Mouse (Mus musculus) MEL (cell line): ENCODE data around the gene Ccno. TPM values are rescaled to one million over a fixed set of nuclear protein-coding genes. Genes with fewer than 3 reads are reported as not detected.

Experiments
- DNase-seq: peaks from one replicate; pipeline ENCODE4 v3.0.0; 2011; ENCODE audit warnings: low read depth, low spot score
- H3K27ac ChIP-seq: 2 replicates; pipeline ENCODE4 v1.5.1; 2012; ENCODE audit warnings: low read depth, mild to moderate bottlenecking, control low read depth, low read length, moderate library complexity; ENCODE audit not compliant: control insufficient read depth
- H3K27me3 ChIP-seq, 2 experiments: fragments of 150-350 bp in 1 of 2; sonication (generic) in 1 of 2; 2 replicates each; pipeline ENCODE4 v1.6.1; 2012; ENCODE audit warnings: low read length in 2 of 2, mild to moderate bottlenecking in 2 of 2, improper control_type of control experiment in 1 of 2, moderate library complexity in 1 of 2; ENCODE audit not compliant: insufficient read depth in 2 of 2, control insufficient read depth in 1 of 2
- H3K36me3 ChIP-seq, 2 experiments: 2 replicates each; pipeline ENCODE4 v1.6.1; 2012 to 2014; ENCODE audit warnings: low read length in 2 of 2, improper control_type of control experiment in 1 of 2, inconsistent platforms in 1 of 2, mild to moderate bottlenecking in 1 of 2; ENCODE audit not compliant: insufficient read depth in 2 of 2, control insufficient read depth in 1 of 2
- H3K4me1 ChIP-seq, 2 experiments: fragments of 150-350 bp in 1 of 2; sonication (generic) in 1 of 2; 2 replicates each; pipeline ENCODE4 v1.6.1; 2012; ENCODE audit warnings: low read length in 2 of 2, improper control_type of control experiment in 1 of 2, mild to moderate bottlenecking in 1 of 2; ENCODE audit not compliant: insufficient read depth in 2 of 2, control insufficient read depth in 1 of 2
- H3K4me3 ChIP-seq, 2 experiments: fragments of 150-350 bp in 1 of 2; sonication (generic) in 1 of 2; 2 replicates each; pipeline ENCODE4 v1.5.1; 2012; ENCODE audit warnings: low read depth in 2 of 2, low read length in 2 of 2, mild to moderate bottlenecking in 2 of 2, moderate library complexity in 2 of 2, control low read depth in 1 of 2, improper control_type of control experiment in 1 of 2; ENCODE audit not compliant: control insufficient read depth in 1 of 2, insufficient read depth in 1 of 2
- H3K79me2 ChIP-seq: 2 replicates; pipeline ENCODE4 v1.6.1; 2012; ENCODE audit warnings: mild to moderate bottlenecking, low read length, moderate library complexity; ENCODE audit not compliant: control insufficient read depth, poor library complexity, insufficient read depth
- H3K9ac ChIP-seq: 2 replicates; pipeline ENCODE4 v1.6.1; 2012; ENCODE audit warnings: low read depth, mild to moderate bottlenecking, control low read depth, low read length, moderate library complexity; ENCODE audit not compliant: control insufficient read depth, poor library complexity, severe bottlenecking
- H3K9me3 ChIP-seq: fragments of 150-350 bp; sonication (generic); replicated peaks from 2 replicates; pipeline ENCODE4 v1.6.1; 2012; ENCODE audit warnings: mild to moderate bottlenecking, low read length, improper control_type of control experiment, moderate library complexity; ENCODE audit not compliant: insufficient read depth
- CHD2 ChIP-seq: IDR thresholded peaks from 2 replicates; pipeline ENCODE4 v1.6.1; 2011; ENCODE audit warnings: low read length, improper control_type of control experiment
- CTCF ChIP-seq, 3 experiments: IDR thresholded peaks in 2 of 3; conservative IDR thresholded peaks in 1 of 3; 2 replicates each; pipeline ENCODE4 v1.5.1; 2011 to 2012; ENCODE audit warnings: low read length in 3 of 3, low read depth in 2 of 3, mild to moderate bottlenecking in 2 of 3, improper control_type of control experiment in 1 of 3, inconsistent platforms in 1 of 3, mixed read lengths in 1 of 3, moderate library complexity in 1 of 3; ENCODE audit not compliant: control insufficient read depth in 1 of 3, insufficient read depth in 1 of 3, poor library complexity in 1 of 3, severe bottlenecking in 1 of 3
- E2F4 ChIP-seq: IDR thresholded peaks from 2 replicates; pipeline ENCODE4 v1.6.1; 2011; ENCODE audit warnings: low read depth, low read length, improper control_type of control experiment, borderline replicate concordance
- ELF1 ChIP-seq: IDR thresholded peaks from 2 replicates; pipeline ENCODE4 v1.6.1; 2014; ENCODE audit warnings: low read depth, mild to moderate bottlenecking, inconsistent platforms, low read length, improper control_type of control experiment, moderate library complexity
- GABPA ChIP-seq: IDR thresholded peaks from 2 replicates; pipeline ENCODE4 v1.6.1; 2012; ENCODE audit warnings: low read depth, mild to moderate bottlenecking, inconsistent platforms, low read length, improper control_type of control experiment, moderate library complexity
- HCFC1 ChIP-seq: IDR thresholded peaks from 2 replicates; pipeline ENCODE4 v1.6.1; 2012; ENCODE audit warnings: low read depth, mild to moderate bottlenecking, inconsistent platforms, low read length, improper control_type of control experiment, moderate library complexity
- JUND ChIP-seq: IDR thresholded peaks from 2 replicates; pipeline ENCODE4 v1.6.1; 2011; ENCODE audit warnings: low read depth, mild to moderate bottlenecking, improper control_type of control experiment, low read length
- KAT2A ChIP-seq: conservative IDR thresholded peaks from 2 replicates; pipeline ENCODE4 v1.6.1; 2012; ENCODE audit warnings: low read depth, low read length, improper control_type of control experiment, inconsistent platforms
- MAFK ChIP-seq: IDR thresholded peaks from 2 replicates; pipeline ENCODE4 v1.6.1; 2011; ENCODE audit warnings: low read depth, mild to moderate bottlenecking, low read length, improper control_type of control experiment, borderline replicate concordance
- MAX ChIP-seq: IDR thresholded peaks from 2 replicates; pipeline ENCODE4 v1.6.1; 2011; ENCODE audit warnings: low read length, improper control_type of control experiment
- MAZ ChIP-seq: IDR thresholded peaks from 2 replicates; pipeline ENCODE4 v1.6.1; 2012; ENCODE audit warnings: low read depth, mild to moderate bottlenecking, inconsistent platforms, low read length, improper control_type of control experiment
- MXI1 ChIP-seq: IDR thresholded peaks from 2 replicates; pipeline ENCODE4 v1.6.1; 2011; ENCODE audit warnings: mild to moderate bottlenecking, low read depth, low read length, improper control_type of control experiment
- POLR2AphosphoS5 ChIP-seq: IDR thresholded peaks from 2 replicates; pipeline ENCODE4 v1.6.1; 2012; ENCODE audit warnings: low read depth, borderline replicate concordance, mild to moderate bottlenecking, inconsistent platforms, low read length, moderate library complexity, mixed read lengths
- RAD21 ChIP-seq: IDR thresholded peaks from 2 replicates; pipeline ENCODE4 v1.6.1; 2011; ENCODE audit warnings: mild to moderate bottlenecking, low read depth, low read length, improper control_type of control experiment
- SMC3 ChIP-seq: IDR thresholded peaks from 2 replicates; pipeline ENCODE4 v1.6.1; 2011; ENCODE audit warnings: low read depth, low read length, improper control_type of control experiment
- TBP ChIP-seq: IDR thresholded peaks from 2 replicates; pipeline ENCODE4 v1.8.0; 2011; ENCODE audit warnings: low read depth, low read length, improper control_type of control experiment
- USF2 ChIP-seq, 2 experiments: IDR thresholded peaks; 2 replicates each; pipeline ENCODE4 v1.6.1; 2011 to 2012; ENCODE audit warnings: improper control_type of control experiment in 2 of 2, low read length in 2 of 2, borderline replicate concordance in 1 of 2, inconsistent platforms in 1 of 2, low read depth in 1 of 2, mild to moderate bottlenecking in 1 of 2; ENCODE audit not compliant: insufficient read depth in 1 of 2
- ZKSCAN1 ChIP-seq: IDR thresholded peaks from 2 replicates; pipeline ENCODE4 v1.6.1; 2012; ENCODE audit warnings: low read depth, mild to moderate bottlenecking, inconsistent platforms, low read length, improper control_type of control experiment, moderate library complexity
- polyA plus RNA-seq, 2 experiments: library from polyadenylated mRNA; stranded (reverse) in 1 of 2; unstranded in 1 of 2; fragments of >175 nt in 1 of 2; fragments of >200 nt in 1 of 2; gene quantifications; 2 replicates each; pipeline versions ENCODE4 v1.2.1 to v1.2.4; 2012; ENCODE audit warnings: low replicate concordance in 2 of 2, low read depth in 1 of 2; ENCODE audit not compliant: insufficient read length in 2 of 2, insufficient read depth in 1 of 2, missing spikeins in 1 of 2
- total RNA-seq: library from RNA; depleted of rRNA; stranded (reverse); fragments of 300-350 nt; gene quantifications from 2 replicates; pipeline ENCODE4 v1.2.3, GENCODE M21; 2012

Gene Ccno
- total and polyA plus RNA-seq, 3 experiments, result 0.27 to 0.50 TPM; not detected in 1

- H3K9ac ChIP-seq, result no peak overlapping the region
- TF ChIP-seq CTCF (IDR thresholded peaks at IDR 0.05 in 2 of 3, conservative IDR thresholded peaks at IDR 0.05 in 1 of 3; ENCODE audit: control insufficient read depth in 1 of 3, insufficient read depth in 1 of 3, low read depth in 2 of 3, low read length in 3 of 3, poor library complexity in 1 of 3, severe bottlenecking in 1 of 3) (no peak), E2F4 (no peak), SMC3 (no peak), CHD2 (no peak), HCFC1 (no peak), ZKSCAN1 (no peak), MXI1 (no peak), RAD21 (no peak), GABPA (no peak), MAFK (no peak), POLR2AphosphoS5 (no peak), MAX (no peak), ELF1 (no peak), TBP (no peak), KAT2A (no peak)
- TF ChIP-seq, all 39 proteins: peak for 0
- DNase-seq, result no peak
- no peaks in the 10 kb centered on the region for H3K79me2 ChIP-seq
- peaks cover 0 to under 1% of the 10 kb centered on the region in 2 experiments; a peak in 1 of 4 replicates for H3K27me3 ChIP-seq
- H3K4me3 ChIP-seq, result no peak overlapping the region
- H3K36me3 ChIP-seq, result no peaks in the 10 kb centered on the region; a peak in 1 of 4 replicates
- no peaks in the 10 kb centered on the region for H3K9me3 ChIP-seq
- no peak overlapping the region for H3K27ac ChIP-seq
- peaks cover 0 to 4% of the 10 kb centered on the region in 2 experiments; a peak in 1 of 4 replicates for H3K4me1 ChIP-seq
Measured at GRCm38 (mm10) chr13:113031351-113031750, 43.7 kb downstream of the Ccno start.

DNA sequence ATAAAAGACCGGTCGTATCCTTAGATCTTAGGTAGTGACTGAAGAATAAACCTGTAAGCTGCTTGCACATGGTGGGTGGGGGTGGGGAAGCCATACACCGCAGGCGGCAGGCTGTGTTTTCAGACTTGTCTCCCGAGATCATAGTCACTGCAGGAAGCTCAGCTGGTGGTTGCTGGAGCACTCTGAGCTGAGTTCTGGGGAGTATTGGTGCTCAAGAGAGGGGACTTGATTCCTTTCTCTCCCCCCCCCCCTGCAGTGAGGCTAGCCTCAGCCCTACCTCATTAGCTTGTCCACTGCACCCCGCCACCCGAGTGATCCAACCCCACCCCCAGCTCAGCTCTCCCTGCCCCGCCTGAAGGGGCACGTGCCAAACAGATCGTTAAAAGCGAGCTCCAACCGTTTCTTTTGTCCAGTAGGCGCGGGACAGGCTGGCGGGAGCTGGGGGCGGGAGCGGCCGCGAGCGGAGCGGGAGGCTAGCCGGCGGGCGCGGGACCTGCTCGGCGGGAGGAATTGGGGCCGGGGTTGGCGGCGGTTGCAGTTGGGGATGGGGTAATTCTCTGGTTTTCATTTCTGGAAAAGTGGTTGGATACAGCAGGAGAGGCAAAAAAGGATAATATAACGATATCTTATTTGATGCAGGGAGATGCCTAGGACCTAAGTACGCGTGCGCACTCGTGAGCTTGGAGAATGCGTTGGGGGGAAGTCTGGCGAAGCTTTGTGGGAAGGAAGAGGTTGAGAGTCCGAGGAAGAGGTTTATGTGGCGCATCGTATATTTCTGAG lies 44.4 kb downstream of the Ccno start:
- Histone ChIP-seq H3K4me3 (no peak overlapping the region), H3K27ac (no peak overlapping the region), H3K27me3 (no peaks in the 10 kb centered on the region; a peak in 1 of 4 replicates), H3K36me3 (no peaks in the 10 kb centered on the region; a peak in 1 of 4 replicates), H3K79me2 (no peaks in the 10 kb centered on the region), H3K9ac (no peak overlapping the region), H3K4me1 (peaks cover 0 to 4% of the 10 kb centered on the region in 2 experiments; a peak in 1 of 4 replicates), H3K9me3 (no peaks in the 10 kb centered on the region)
- no peak for DNase-seq
- no peak for TF ChIP-seq USF2 (IDR thresholded peaks at IDR 0.05; ENCODE audit: borderline replicate concordance in 1 of 2, insufficient read depth in 1 of 2, low read depth in 1 of 2, low read length in 2 of 2)
- TF ChIP-seq CHD2, result no peak
- TF ChIP-seq MAZ, result no peak
- no peak for TF ChIP-seq JUND
